Mouse (Mus musculus) cerebellum, postnatal 36 days (tissue): ENCODE measurements around the gene Tmem220.

Experiments used
- DNase-seq, 2 experiments: peaks; one replicate each; pipeline ENCODE4 v3.0.0; 2021 to 2022; ENCODE audit warnings: mixed read lengths in 2 of 2

Gene Tmem220

DNA sequence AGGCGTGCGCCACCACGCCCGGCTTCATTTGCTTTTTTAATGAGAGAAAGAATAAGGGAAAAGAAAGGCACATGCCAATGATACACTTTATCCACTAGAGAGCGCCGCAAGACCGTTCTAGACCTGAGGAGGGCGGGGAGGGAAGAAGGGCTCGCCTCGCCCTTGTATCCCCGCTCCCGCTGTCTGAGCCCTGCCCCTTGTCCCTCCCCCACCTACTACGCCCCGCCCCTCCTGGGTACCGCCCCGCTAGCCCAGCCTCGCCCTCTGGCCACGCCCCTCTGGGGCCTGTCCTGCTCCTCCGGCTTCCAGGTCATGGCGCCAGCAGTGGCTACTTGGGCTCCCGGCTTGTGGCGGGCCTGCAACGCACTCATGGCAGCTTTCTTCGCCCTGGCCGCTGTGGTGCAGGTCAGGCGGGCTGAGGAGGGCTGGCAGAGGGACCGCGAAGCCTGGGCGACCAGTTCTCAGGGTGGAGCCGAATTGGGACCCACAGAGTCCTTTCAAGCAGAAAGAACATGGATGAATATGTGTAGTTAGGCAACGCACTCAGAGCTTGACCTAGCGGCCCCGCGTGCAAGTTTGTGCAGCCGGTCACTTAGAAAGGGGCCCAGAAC lies at the start of gene Tmem220:
Gene Tmem220, plus strand, starts transcription at position 288 of the 611 bp plus-strand sequence.
- DNase-seq: peak; percentile 85 to 92

DNA sequence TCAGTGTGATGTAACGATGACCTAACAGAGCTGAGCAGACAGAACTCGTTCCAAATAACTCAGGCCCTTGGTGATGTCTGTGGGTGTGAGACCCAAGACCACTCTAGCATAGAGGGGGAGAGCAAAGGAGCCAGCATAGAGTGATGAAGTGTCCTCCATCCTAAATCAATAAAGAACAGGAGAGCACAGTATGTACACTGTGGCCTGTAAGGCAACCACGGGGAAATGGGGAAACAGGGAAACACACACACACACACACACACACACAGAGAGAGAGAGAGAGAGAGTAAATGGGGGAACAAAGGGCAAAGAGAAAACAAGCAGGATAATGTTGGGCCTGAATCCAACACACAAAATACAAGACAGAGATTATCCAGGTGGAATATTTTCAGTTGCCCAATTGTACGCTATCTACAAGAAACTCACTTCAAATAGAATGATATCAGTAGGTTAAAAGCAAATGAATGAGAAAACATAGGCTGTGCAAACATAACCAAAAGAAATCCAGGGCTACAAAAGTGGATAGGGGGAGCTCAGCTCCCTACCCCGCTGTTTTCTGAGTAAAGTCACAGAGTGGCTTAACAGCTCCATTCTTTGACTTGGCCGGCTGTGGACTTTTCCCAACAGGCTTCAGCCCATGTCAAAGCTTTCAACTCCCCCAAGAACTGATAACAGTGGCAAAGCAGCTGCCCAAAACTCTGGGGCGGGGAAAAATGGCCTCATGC lies 49.2 kb upstream of the Tmem220 start:
- DNase-seq: no peak

- DNase-seq: peak in 1 of 2 experiments; percentile 10
Measured at GRCm38 (mm10) chr11:66981336-66982115, 43.4 kb upstream of the Tmem220 start.

DNA sequence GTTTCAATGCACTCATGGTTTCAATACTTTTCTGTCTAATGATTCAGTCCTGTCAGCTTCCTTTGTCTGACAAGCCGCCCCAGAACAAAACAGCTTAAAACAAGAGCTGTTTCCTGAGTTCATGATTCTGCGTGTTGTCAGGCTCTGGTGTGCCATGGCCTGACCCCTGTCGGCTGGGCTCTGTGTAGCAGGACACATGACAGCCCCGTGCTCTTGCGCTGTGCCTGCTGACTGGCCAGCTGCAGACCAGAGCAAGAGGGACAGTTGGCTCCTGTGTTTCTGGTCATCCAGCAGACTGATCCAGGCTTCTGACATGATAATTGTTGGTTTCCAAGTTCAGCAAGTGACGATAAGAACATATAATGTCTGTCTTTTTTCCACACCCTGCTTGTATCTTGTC lies 42.2 kb upstream of the Tmem220 start:
- peak in 1 of 2 experiments; percentile 19 for DNase-seq

DNA sequence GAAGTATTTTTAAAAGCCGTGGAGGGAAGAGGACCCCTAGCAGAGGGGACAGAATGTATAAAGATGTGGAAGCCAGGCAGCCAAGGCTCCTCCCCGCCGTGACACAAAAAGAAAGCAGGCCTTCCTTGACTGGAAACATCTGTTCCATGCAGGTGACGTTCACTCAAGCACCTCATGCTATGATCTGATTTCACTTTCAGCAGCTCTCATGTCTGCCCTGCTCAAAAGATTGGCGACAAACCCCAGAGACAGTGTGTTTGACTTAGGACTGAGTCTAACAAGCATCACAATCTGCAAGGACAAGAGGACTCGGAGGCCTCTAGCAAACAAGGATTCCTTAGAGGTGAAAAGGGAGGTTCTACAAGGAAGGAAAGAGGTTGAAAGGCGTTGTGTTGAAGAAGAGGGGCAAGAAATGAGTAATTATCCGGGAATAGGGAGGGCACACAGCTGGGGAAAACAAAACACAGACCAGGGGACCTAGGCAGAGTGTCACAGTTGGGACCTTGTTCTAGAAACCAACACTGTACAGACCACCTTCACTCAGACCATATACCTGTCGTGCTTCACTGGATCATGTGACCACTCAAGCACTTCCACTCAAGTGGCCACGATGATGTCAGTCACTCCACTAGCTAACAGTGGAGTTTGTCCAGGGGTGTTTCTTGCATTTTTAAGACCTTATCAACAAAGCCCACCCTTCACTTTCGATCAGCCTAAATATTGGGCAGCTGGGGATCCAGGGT lies 41.4 kb upstream of the Tmem220 start:
- no peak for DNase-seq

GRCm38 (mm10) chr11:66984165-66985135 lies 40.5 kb upstream of the Tmem220 start:
- peak; percentile 78 to 88 for DNase-seq

DNA sequence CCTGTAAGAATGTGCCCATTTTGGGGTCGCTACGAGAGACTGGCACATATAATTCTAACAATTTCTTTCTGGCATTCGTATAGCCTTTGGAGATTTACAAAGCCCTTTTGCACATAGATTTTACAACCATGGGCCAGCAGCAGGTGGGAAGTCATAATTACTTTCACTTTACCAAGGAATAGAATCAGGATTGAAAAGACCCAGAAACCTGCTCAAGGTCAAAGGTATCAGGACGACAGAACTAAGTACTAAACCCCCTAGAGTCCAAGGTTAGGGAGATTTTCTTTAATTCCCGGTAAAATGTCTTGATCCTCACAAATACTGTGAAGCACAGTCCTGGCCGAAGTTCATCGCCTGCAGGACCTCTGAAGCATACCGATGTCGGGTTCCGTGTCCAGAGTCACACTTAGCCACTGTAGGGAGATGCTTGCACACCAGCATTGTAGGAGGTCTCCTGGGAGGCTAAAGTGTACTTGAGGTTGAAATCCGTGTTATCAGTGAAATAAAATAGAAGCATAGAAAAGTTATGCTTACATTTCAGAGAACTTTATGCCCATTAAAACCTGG lies 39.7 kb upstream of the Tmem220 start:
- DNase-seq: no peak

GRCm38 (mm10) chr11:66992150-66992549 lies 32.8 kb upstream of the Tmem220 start:
- no peak for DNase-seq

DNA sequence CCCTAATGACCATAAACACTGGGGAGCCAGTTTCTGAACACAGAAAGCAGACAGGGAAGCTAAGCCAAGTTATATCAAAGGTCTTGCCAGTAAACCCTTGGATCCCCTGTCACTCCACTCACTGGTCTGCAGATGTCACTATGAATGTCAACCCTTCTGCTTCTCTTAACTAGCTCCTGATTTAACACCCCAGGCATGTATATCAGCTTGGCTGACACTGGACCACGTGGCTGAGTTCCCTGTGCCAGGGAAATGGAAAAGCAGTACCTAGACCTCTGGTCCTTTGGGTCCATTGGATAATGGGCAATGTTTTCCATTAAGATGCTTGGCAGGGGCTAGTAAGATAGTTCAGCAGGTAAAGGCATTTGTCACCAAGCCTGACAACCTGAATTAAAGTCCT lies 31.3 kb upstream of the Tmem220 start:
- no peak for DNase-seq

GRCm38 (mm10) chr11:66996446-66996845 lies 28.5 kb upstream of the Tmem220 start:
- DNase-seq: peak; percentile 30 to 47

DNA sequence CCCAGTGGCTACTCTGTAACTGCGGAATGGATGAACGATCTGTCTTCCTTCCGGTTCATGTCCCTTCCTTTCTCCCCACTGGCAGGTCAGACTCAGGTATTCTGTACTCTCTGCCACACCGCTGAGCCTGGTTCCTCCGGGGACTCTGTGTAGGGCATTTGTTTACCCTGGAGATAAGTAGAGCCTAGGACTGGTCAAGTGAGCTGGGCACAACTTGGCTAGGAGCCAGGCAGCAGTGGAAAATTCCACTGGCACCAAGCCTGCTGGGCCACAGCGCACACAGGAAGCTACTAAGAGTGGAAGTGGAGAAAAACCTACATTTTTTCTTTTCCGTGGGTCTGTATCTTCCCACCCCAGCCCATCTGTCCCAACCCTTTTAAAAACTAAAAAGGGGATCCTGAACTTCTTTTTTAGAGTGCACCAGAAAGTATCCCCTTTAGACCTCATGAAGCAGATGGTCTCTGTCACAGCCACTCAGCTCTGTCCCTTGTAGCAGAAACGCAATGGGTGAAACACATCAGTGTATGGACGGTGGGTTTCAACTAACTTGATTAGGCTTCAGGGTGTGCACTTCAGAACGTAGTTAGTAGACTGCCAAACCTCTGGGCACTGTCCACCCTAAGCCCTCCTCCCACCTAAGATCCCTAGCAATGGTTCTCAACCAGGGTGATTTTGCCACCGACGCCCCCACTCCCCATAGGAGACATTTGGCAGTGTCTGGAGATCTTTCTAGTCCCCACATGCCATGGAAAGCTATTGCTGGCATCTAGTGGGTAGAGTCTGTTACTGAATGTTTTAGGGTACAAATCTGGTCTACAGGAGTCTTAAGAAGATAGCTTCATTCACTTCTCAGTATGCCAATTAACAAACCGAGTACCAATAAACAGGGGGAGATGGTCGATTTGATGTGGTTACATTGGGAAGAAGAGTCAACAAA lies 26.2 kb upstream of the Tmem220 start:
- peak; percentile 55 to 65 for DNase-seq

- DNase-seq: no peak
Measured at GRCm38 (mm10) chr11:67000671-67001070, 24.3 kb upstream of the Tmem220 start.

- DNase-seq: no peak
Measured at GRCm38 (mm10) chr11:67001717-67002116, 23.2 kb upstream of the Tmem220 start.

GRCm38 (mm10) chr11:67002911-67003310 lies 22.0 kb upstream of the Tmem220 start:
- no peak for DNase-seq

DNA sequence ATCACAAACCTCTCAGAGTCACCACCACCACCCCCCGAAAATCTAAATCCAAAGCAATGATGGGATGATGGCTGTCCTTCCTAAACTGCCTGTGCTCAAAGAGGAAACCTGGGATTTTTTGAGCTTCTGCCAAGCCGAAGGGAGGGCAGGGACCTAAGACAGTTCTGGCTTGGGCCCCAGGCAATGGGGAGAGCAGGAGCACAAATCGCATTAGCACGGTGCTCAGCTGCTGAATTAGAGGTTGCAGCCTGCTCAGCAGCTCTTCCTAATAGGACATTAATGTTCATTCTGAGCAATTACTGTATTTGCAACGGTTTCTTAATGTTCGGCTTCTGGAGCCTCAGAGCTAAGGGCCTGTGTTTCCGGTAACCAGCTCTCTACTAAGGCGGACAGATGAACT lies 17.0 kb upstream of the Tmem220 start:
- DNase-seq: no peak

DNA sequence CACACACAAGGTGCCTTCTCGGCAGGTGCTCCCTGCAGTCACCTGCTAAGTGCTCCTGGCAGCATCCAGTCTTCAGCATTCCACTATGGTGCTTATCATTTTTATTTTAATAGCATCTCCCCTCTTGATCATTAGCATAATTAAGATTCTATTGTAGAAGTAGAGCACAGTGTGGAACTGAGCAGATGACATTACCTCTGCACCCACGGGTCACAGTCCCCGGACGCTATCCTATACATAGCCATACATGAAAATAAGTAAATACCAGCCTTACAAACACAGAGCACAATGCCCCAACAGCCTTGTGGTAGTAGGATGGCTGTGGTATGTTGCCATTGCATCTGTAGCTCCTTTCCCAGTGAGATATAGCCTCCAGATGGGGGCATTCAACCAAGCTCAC lies 16.4 kb upstream of the Tmem220 start:
- no peak for DNase-seq

DNA sequence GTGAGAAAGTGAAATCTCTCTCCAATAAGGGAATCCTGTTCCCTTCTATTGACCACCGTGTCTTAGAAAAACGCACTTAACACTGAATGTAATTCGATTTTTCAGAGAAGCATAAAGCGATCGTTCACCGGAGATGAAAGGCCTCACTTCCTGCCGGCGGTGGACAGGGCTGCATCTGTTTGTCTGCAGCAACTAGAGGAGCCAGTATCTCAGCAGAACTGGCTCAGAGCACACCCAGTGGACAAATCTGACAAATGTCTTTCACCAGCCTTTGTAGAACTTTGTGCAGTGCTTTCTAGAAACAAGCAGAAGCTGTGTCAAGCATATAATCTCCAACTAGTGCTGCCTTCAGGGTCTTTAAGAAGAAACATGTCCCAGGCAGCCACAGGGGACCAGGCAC lies 14.5 kb upstream of the Tmem220 start:
- no peak for DNase-seq

GRCm38 (mm10) chr11:67011635-67012034 lies 13.3 kb upstream of the Tmem220 start:
- DNase-seq: no peak

DNA sequence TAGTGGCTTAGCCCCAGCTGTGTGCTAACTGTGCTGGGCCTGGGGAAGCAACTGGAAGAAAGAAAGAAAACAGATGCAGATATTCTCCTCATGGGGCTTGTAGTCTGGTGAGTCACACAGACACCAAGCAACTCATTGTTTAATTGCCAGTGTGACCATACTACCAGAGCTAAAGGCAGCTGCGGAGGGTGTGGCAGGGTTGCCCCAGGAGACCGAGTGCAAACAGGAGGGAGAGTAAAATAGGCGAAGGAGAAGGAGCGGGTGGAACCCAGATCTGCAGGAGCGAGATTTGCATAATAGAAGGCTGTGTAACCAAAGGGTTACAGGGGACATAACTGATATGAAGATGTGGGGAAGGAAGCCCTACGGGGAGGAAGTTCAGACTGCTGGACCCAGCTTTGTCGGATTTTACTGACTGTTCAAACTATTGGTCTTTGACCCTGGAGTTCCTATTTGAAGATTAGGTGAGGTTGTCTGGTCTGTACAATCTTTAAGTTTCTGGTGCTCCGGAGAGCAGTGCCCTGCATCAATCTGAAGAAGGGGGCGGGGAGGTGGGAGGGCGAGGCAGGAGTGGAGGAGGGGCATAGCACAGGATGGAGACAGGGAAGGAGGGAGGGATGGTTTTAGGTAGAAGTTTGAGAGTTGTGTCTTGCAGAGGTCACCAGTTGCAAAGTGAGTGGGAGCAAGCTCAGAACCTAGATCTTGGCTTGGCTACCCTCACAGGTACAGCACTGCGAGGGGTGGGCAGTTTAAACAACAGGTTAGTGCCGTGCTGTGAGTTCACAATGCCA lies 7.0 kb upstream of the Tmem220 start:
- no peak for DNase-seq
